Mouse (Mus musculus) ZHBTc4 (cell line): ENCODE results near the gene Stxbp5.
A peak's percentile ranks its signal among the peaks of the same experiment; 100 is the strongest.

ENCODE experiments used
- DNase-seq: peaks from one replicate; pipeline ENCODE4 v3.0.0-alpha.2; 2011; ENCODE audit warnings: low read depth, low spot score

Gene Stxbp5

GRCm38 (mm10) chr10:9857850-9858249, 43.0 kb downstream of the Stxbp5 start:
- DNase-seq, result no peak

DNA sequence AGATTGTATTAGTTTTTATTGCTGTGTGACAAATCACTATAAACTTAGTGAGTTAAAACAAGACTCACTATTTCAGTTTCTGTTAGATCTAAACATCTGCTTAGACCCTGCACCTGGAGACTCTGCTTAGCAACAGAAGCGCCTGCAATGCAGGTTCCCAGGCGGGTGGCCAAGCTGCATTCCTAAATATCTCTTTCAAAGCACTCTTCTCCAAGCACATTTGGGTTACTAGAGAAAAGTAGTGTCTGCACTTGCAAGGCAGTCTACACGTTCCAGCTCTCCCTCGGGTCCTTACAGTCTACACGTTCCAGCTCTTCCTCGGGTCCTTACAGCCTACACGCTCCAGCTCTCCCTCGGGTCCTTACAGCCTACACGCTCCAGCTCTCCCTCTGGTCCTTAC, 44.1 kb downstream of the Stxbp5 start:
- no peak for DNase-seq

- DNase-seq, result no peak
Measured at GRCm38 (mm10) chr10:9846408-9846807, 54.5 kb downstream of the Stxbp5 start.

GRCm38 (mm10) chr10:9839408-9839807, 61.5 kb downstream of the Stxbp5 start:
- peak; percentile 11 for DNase-seq

DNA sequence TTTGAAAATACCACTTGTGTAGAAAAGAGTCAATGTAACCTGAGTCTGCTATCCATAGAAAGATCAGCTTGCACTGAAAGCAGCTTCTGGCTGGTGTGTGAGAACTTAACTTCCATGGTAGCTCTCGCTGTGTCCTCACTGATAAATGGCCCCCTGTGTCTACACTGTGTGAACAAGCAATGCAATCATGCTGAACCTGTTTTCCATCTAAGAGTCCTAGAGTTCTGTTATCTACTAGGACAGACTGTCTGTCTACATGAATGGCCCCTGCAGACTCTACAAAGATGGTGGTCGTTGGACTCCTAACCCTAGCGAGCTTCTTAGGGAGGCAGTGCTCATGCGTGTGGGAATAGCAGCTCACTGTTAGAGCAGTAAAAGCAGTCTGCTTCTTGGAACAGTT, 65.9 kb downstream of the Stxbp5 start:
- no peak for DNase-seq

DNA sequence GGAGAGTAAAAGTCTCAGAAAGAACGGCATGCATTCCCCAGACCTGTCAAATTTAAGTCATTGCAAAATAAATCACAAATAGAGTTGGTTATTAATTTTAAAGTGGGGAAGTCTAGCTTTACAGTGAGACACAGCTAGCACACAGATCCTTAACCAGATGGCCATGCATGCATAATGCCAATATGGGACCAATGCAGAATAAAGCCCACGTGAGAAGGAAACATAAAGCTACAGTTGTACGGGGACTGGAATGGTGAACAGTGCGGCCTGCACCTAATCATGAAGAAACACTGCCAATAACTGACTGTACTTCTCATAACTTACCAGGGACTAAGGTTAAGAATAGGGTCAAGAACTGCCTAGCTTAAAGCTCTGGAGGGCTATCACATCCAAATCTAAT, 67.9 kb downstream of the Stxbp5 start:
- DNase-seq, result no peak

GRCm38 (mm10) chr10:9829744-9830143, 71.1 kb downstream of the Stxbp5 start:
- no peak for DNase-seq

DNA sequence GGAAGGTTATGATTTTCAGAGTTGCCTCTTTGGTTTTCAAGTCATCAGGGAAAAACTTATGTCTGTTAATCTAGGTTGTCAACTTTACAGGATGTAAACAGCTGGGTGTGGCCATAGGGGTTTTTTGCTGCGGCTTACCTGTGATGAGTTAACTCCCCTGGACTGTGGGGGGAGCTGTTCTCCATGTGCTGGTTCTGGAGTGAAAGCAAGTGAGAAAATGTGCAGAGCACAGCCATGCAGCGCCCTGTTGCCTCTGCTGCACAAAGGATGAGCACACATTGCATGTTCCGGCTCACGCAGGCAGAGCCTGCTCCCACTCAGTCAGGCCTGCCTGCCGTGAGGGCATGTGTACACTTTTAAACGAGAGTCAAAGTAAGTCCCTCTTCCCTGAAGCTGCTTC, 79.6 kb downstream of the Stxbp5 start:
- peak; percentile 14 for DNase-seq

DNA sequence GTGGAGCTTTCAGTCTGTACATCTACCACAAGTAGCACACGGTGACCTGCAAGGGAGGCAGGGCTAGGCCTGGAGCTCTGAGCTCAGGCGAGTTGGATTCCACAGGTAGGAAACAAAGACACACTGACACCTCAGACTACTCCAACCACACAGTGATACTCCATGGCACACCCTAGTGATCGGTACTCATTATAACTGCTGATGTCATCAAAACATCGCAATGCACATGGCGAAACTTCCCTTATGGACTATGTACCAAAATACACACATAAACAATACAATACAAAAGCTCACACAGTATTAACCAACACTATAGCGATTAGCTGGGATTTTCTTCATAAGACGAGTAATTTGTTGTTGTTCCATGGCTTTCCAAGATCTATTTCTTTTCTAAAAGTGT, 82.3 kb downstream of the Stxbp5 start:
- no peak for DNase-seq

- DNase-seq, result peak; percentile 14
Measured at GRCm38 (mm10) chr10:9813926-9814325, 87.0 kb downstream of the Stxbp5 start.

- no peak for DNase-seq
Measured at GRCm38 (mm10) chr10:9807596-9807995, 93.3 kb downstream of the Stxbp5 start.

DNA sequence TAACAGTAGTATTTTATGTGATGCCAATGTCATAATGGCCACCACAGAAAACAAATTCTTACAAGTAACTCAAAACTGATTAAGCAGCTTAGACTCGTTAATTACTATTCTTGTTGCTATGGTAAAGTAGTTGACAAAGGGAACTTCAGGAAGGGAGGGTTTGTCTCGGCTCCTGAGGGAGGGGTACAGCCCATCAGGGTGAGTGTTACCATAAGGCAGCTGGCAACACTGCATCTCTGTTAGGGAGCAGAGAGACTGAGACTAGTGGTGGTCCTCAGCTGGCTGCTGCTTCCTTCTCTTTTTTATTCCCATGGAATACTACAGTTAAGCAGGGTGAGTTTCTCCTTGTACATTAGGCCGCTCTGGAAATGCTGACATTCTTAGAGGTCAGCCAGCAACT, 95.5 kb downstream of the Stxbp5 start:
- DNase-seq, result no peak

DNA sequence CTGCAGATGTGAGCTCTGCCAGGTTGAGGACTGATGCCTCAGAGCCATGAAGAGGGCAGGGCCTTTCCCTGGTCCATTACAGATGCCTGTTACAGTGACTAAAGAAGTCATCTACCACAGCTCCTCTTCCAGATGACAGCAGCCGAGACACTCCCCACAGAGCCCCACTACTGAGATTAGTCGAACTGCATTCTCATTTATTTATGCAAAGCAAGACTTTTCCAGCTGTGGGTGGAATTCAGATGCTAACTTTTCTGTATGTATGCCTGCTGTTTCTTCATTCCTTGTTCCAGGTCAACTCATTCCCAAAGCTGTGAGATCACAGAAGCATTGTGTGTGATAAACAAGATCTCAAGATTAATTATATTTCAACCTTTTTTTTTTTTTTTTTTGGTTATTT, 97.8 kb downstream of the Stxbp5 start:
- peak; percentile 59 for DNase-seq

- DNase-seq, result peak; percentile 50
Measured at GRCm38 (mm10) chr10:9801571-9801970, 99.3 kb downstream of the Stxbp5 start.

- peak; percentile 22 for DNase-seq
Measured at GRCm38 (mm10) chr10:9799085-9799484, 101.8 kb downstream of the Stxbp5 start.

GRCm38 (mm10) chr10:9796429-9796828, 104.5 kb downstream of the Stxbp5 start:
- no peak for DNase-seq

GRCm38 (mm10) chr10:9794429-9794828, 106.5 kb downstream of the Stxbp5 start:
- no peak for DNase-seq

DNA sequence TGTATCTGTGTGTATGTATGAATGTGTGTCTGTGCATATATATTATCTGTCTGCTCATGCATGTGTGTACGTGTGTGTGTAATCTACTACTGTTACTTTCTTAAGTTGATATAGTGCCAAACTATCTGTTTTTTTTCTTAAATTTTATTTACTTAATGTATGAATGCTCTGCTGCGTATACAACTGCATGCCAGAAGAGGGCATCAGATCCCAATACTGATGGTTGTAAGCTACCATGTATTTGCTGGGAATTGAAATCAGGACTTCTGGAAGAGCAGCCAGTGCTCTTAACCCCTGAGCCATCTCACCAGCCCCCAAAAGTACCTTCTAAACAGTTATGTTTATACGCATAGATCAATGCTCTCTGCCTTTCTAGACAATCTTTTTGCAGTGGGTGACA, 109.9 kb downstream of the Stxbp5 start:
- peak; percentile 25 for DNase-seq

DNA sequence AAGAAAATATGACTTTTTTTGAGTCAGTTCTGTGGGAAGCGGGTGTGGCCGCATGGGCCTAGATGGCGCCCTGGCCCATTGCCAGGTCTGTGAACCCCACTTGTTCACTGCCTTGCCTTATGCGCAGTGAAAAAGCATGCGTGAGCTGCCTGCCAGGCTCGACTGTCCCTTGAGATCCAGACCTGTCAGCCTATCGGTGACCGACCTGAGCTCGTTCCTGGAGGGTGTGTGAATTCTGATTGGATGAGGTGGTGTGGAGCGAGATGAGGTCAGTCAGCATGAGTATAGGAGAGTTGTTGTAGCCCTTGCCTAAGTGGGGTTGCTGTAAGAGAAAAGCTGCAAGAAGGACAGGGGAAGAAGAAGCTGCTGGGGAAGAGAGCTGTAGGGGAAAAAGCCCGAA, 114.4 kb downstream of the Stxbp5 start:
- DNase-seq, result peak; percentile 42

GRCm38 (mm10) chr10:9785651-9786050, 115.2 kb downstream of the Stxbp5 start:
- no peak for DNase-seq

- no peak for DNase-seq
Measured at GRCm38 (mm10) chr10:9779864-9780263, 121.0 kb downstream of the Stxbp5 start.

- no peak for DNase-seq
Measured at GRCm38 (mm10) chr10:9770261-9770660, 130.6 kb downstream of the Stxbp5 start.

DNA sequence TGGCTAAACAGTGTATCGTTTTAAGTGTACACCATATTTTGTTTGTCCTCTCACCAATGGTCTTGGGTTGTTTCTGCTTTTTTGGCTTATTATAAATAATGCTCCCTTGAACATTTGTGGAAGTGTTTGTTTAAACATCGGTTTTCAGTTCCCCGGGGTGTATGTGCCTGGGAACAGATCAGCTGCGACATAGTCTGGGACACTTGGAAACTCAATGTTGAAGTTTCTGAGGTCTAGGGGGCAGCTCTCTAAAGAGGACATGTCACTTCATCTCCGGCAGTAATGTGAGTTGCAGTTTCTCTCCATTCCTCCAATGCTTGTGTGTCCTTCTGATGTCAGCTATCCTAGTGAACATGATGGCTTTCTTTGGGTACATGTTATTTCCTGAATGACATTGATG, 137.0 kb downstream of the Stxbp5 start:
- no peak for DNase-seq

DNA sequence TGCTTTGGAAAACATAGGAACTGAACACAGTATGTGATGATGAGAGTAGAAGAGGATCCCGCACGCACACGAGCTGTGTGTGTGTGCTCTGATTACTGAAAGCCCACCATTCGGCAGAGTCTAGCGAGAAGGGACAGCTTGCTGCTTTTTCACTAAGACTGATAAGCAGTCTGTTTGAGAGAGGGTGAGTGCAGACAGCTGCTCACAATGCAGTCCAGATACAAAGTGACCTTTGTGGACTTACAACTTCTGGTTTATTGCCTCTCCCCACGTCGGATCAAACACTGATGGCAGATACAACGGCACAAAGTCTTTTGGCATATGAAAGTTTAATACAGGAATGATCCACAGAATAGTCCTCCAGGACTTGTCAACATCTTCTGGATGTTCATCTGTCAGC, 140.6 kb downstream of the Stxbp5 start:
- DNase-seq, result no peak

GRCm38 (mm10) chr10:9756546-9756945, 144.3 kb downstream of the Stxbp5 start:
- no peak for DNase-seq
